Mouse (Mus musculus): Measurements from ENCODE around the gene Hist3h2a. TPM values are rescaled to one million over a fixed set of nuclear protein-coding genes. Genes with fewer than 3 reads are reported as not detected.

Gene Hist3h2a
- polyA plus RNA-seq, 1 experiment from 2014 or later: 14.3 TPM

DNA sequence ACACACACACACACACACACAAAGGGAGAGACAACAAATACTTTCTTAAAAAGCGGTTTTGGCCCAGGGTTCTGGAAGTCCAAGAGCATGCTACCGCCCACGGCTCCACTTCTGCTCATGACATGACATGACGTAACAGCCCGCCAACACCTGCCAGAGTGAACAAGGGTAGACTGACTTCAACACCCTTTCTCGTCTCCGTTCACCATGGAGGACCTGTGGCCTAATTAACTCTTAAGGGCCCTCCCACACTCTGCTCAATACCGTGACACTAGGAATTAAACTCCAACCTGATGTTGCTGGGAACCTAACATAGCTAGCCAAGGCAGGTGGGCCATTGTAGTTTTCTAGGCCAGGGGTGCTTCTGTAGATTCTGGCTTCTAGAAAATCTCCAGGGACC lies 14.5 kb downstream of the Hist3h2a start:
- Histone ChIP-seq H3K4me1 (ENCODE audit: insufficient read depth) (peaks cover 11% of the 10 kb centered on the region), H3K9ac (replicated peaks) (no peak overlapping the region), H3K36me3 (replicated peaks; ENCODE audit: insufficient read depth, low read length) (peaks cover 9% of the 10 kb centered on the region; the same call in 1 of the 2 replicates), H3K4me2 (ENCODE audit: low read depth, low read length) (no peak overlapping the region), H3K4me3 (ENCODE audit: low read depth, low read length) (no peak overlapping the region), H3K27me3 (ENCODE audit: insufficient read depth, low read length) (no peaks in the 10 kb centered on the region), H3K27ac (ENCODE audit: low read depth) (no peak overlapping the region), H3K9me3 (ENCODE audit: low read length) (no peaks in the 10 kb centered on the region)
- ATAC-seq (no peak), DNase-seq (no peak)
- TF ChIP-seq EP300 (IDR thresholded peaks at IDR 0.05; ENCODE audit: low read depth) (no peak), CTCF (IDR thresholded peaks at IDR 0.05; ENCODE audit: low read depth) (no peak)
- WGBS (ENCODE audit: insufficient replicate concordance): 52% methylated on average over 8 of the region's 8 CpGs

DNA sequence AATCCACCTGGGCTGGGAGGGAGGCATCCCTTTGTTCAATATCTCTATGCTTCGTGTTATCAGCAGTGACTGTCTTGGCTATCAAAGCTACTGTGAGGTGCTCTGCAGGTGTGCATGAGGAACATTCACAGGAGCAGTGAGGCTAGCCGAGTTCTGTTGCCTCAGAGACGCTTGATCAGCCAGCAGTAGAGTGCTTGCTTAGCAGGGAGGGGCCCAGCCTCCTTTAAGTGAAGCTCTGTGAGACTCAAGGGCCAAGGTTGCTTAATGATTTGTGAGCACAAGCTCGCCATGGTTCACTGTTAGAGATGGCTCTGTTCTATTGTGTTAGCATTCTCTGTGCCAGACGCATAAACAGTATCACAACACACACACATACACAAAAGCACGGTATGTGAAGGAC lies 15.2 kb downstream of the Hist3h2a start:
- WGBS (ENCODE audit: insufficient replicate concordance): 67% methylated on average over 6 of the region's 6 CpGs
- Histone ChIP-seq H3K9ac (replicated peaks) (no peak overlapping the region), H3K27me3 (ENCODE audit: insufficient read depth, low read length) (no peaks in the 10 kb centered on the region), H3K36me3 (replicated peaks; ENCODE audit: insufficient read depth, low read length) (peaks cover 9% of the 10 kb centered on the region; the same call in 1 of the 2 replicates), H3K4me2 (ENCODE audit: low read depth, low read length) (no peak overlapping the region), H3K27ac (ENCODE audit: low read depth) (no peak overlapping the region), H3K4me3 (ENCODE audit: low read depth, low read length) (no peak overlapping the region), H3K4me1 (ENCODE audit: insufficient read depth) (peaks cover 11% of the 10 kb centered on the region), H3K9me3 (ENCODE audit: low read length) (no peaks in the 10 kb centered on the region)
- DNase-seq (no peak), ATAC-seq (no peak)
- no peak for TF ChIP-seq EP300 (IDR thresholded peaks at IDR 0.05; ENCODE audit: low read depth)
- no peak for TF ChIP-seq CTCF (IDR thresholded peaks at IDR 0.05; ENCODE audit: low read depth)

DNA sequence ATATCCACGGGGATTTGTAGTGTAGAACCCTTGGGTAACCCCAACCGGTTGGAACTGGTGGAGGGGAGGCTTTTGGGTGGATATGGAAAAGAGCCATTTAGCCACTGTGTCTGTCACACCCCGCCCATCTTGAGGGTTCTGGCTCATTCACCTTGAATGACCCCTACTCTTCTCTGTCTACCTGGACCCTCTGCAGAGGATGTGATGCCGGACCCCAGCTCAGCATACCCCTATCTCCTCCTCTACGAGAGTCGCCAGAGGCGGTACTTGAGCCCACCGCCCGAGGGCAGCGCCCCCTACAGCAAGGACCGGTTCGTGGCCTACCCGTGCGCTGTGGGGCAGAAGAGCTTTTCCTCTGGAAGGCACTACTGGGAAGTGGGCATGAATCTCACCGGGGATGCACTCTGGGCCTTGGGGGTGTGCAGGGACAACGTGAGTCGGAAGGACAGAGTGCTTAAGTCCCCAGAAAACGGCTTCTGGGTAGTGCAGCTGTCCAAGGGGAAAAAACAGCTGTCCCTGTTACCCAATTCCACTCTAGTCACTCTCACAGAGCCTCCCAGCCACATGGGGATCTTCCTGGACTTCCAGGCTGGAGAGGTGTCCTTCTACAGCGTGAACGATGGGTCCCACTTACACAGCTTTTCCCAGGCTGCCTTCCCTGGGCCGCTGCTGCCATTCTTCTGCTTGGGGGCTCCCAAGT lies 16.5 kb downstream of the Hist3h2a start:
- peaks cover 5% of the 10 kb centered on the region; the same call in 1 of the 2 replicates for H3K4me1 ChIP-seq (ENCODE audit: insufficient read depth)
- ATAC-seq: no peak
- H3K27ac ChIP-seq (ENCODE audit: low read depth): no peak overlapping the region
- DNase-seq: no peak
- 0 out of 2 replicates have a peak, but pooled peaks have one; percentile 18 for TF ChIP-seq CTCF (IDR thresholded peaks at IDR 0.05; ENCODE audit: low read depth)
- no peak for TF ChIP-seq EP300 (IDR thresholded peaks at IDR 0.05; ENCODE audit: low read depth)
- H3K36me3 ChIP-seq (replicated peaks; ENCODE audit: insufficient read depth, low read length): peaks cover 11% of the 10 kb centered on the region
- no peak overlapping the region for H3K9ac ChIP-seq (replicated peaks)
- no peaks in the 10 kb centered on the region for H3K9me3 ChIP-seq (ENCODE audit: low read length)
- WGBS (ENCODE audit: insufficient replicate concordance): 84% methylated on average over 21 of the region's 21 CpGs
- no peak overlapping the region for H3K4me3 ChIP-seq (ENCODE audit: low read depth, low read length)
- no peak overlapping the region for H3K4me2 ChIP-seq (ENCODE audit: low read depth, low read length)
- no peaks in the 10 kb centered on the region for H3K27me3 ChIP-seq (ENCODE audit: insufficient read depth, low read length)

DNA sequence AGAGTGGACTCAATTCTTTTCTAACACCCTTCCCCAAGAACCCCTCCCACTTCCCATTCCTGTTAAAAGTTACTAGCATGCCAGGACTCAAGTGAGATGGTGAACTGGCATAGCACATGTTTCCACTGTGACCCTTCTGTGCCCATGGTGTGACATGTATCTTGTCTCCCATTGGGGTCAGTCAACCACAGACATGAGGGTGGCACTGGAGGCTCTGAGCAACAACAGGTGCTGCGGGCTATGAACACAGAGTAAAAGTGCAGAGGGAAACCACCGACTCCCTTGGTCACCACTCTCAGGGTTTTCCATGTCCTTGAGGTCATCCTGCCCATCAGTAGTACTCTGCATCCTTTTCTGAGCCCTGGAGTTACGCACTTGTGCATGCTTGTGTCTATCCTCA lies 17.3 kb downstream of the Hist3h2a start:
- H3K27ac ChIP-seq (ENCODE audit: low read depth): no peak overlapping the region
- TF ChIP-seq EP300 (IDR thresholded peaks at IDR 0.05; ENCODE audit: low read depth): no peak
- no peak for TF ChIP-seq CTCF (IDR thresholded peaks at IDR 0.05; ENCODE audit: low read depth)
- ATAC-seq (no peak), DNase-seq (no peak)
- no peaks in the 10 kb centered on the region for H3K9me3 ChIP-seq (ENCODE audit: low read length)
- no peak overlapping the region for H3K9ac ChIP-seq (replicated peaks)
- no peaks in the 10 kb centered on the region for H3K27me3 ChIP-seq (ENCODE audit: insufficient read depth, low read length)
- no peak overlapping the region for H3K4me3 ChIP-seq (ENCODE audit: low read depth, low read length)
- no peak overlapping the region for H3K4me2 ChIP-seq (ENCODE audit: low read depth, low read length)
- H3K36me3 ChIP-seq (replicated peaks; ENCODE audit: insufficient read depth, low read length): peaks cover 11% of the 10 kb centered on the region
- WGBS (ENCODE audit: insufficient replicate concordance): 95% methylated on average over 3 of the region's 3 CpGs
- H3K4me1 ChIP-seq (ENCODE audit: insufficient read depth): peaks cover 3% of the 10 kb centered on the region; the same call in 1 of the 2 replicates

DNA sequence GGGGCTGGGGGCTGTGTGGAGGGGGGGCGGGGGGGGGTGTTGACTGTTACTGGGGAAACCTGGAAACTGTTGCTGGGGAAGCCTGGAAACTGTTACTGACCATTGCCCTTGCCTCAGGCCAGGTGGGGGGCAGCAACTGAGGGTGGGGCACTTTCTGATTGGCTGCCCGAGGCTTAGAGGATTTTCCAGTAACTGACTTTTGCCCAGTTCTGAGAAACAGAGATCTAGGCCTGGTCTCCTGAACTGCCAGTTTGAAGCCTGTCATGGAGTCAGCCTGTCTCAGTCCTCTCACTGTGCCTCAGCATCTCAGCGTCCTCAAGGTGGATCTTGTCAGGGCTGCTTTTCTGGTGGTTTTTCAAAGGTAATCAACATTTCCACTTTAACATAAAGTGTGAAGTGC lies 19.9 kb downstream of the Hist3h2a start:
- no peak for TF ChIP-seq CTCF (IDR thresholded peaks at IDR 0.05; ENCODE audit: low read depth)
- TF ChIP-seq EP300 (IDR thresholded peaks at IDR 0.05; ENCODE audit: low read depth): no peak
- DNase-seq (no peak), ATAC-seq (no peak)
- no peak overlapping the region for H3K27ac ChIP-seq (ENCODE audit: low read depth)
- H3K9me3 ChIP-seq (ENCODE audit: low read length): no peaks in the 10 kb centered on the region
- no peak overlapping the region for H3K9ac ChIP-seq (replicated peaks)
- H3K27me3 ChIP-seq (ENCODE audit: insufficient read depth, low read length): no peaks in the 10 kb centered on the region
- H3K4me3 ChIP-seq (ENCODE audit: low read depth, low read length): no peak overlapping the region
- 78% methylated on average over 3 of the region's 3 CpGs for WGBS (ENCODE audit: insufficient replicate concordance)
- H3K4me1 ChIP-seq (ENCODE audit: insufficient read depth): peaks cover 10% of the 10 kb centered on the region
- H3K4me2 ChIP-seq (ENCODE audit: low read depth, low read length): no peak overlapping the region
- H3K36me3 ChIP-seq (replicated peaks; ENCODE audit: insufficient read depth, low read length): peaks cover 11% of the 10 kb centered on the region

DNA sequence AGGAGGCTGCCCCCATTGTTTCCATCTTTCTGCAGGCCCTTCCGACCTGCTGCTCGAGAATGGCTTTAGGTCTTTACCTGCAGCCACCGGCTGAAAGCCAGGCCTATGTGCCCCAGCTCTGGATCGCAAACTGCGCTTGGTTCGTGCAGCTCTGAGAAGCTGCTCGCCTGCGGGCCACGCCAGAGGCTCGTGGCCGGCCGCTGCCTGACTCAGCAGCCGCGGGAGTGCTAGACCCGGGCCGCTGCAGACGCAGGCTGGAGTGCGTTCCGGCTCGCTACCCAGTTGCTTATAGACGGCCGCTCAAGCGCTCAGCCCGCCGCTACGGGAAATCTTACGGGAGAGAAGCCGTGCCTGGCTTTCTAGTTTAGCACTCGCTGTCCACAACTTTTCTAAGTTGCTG lies 22.7 kb downstream of the Hist3h2a start:
- DNase-seq: peak; percentile 71

More for the DNA sequence above, 22.7 kb downstream of the Hist3h2a start:
- peak; percentile 34; the same call in 1 of the 2 replicates for ATAC-seq
- TF ChIP-seq CTCF (IDR thresholded peaks at IDR 0.05; ENCODE audit: low read depth): no peak
- no peak for TF ChIP-seq EP300 (IDR thresholded peaks at IDR 0.05; ENCODE audit: low read depth)
- WGBS (ENCODE audit: insufficient replicate concordance): under 1% methylated on average over 29 of the region's 29 CpGs
- Histone ChIP-seq H3K9ac (replicated peaks) (peak overlapping the region; percentile 91), H3K4me2 (ENCODE audit: low read depth, low read length) (peak overlapping the region; percentile 93), H3K9me3 (ENCODE audit: low read length) (no peaks in the 10 kb centered on the region), H3K36me3 (replicated peaks; ENCODE audit: insufficient read depth, low read length) (peaks cover 9% of the 10 kb centered on the region; the same call in 1 of the 2 replicates), H3K4me3 (ENCODE audit: low read depth, low read length) (peak overlapping the region; percentile 83), H3K27me3 (ENCODE audit: insufficient read depth, low read length) (no peaks in the 10 kb centered on the region), H3K27ac (ENCODE audit: low read depth) (peak overlapping the region; percentile 91), H3K4me1 (ENCODE audit: insufficient read depth) (peaks cover 30% of the 10 kb centered on the region)

Data from liver, postnatal 0 days (tissue).